Mouse (Mus musculus) frontal cortex, postnatal 10 days (tissue): ENCODE measurements around the gene Npdc1.

Source experiments
- DNase-seq, 2 experiments: peaks; one replicate each; pipeline ENCODE4 v3.0.0; 2022; ENCODE audit warnings: low spot score in 2 of 2, mixed read lengths in 1 of 2

Npdc1 gene

GRCm38 (mm10) chr2:25430395-25431233, 31.5 kb downstream of the Npdc1 start:
- DNase-seq = no peak

DNA sequence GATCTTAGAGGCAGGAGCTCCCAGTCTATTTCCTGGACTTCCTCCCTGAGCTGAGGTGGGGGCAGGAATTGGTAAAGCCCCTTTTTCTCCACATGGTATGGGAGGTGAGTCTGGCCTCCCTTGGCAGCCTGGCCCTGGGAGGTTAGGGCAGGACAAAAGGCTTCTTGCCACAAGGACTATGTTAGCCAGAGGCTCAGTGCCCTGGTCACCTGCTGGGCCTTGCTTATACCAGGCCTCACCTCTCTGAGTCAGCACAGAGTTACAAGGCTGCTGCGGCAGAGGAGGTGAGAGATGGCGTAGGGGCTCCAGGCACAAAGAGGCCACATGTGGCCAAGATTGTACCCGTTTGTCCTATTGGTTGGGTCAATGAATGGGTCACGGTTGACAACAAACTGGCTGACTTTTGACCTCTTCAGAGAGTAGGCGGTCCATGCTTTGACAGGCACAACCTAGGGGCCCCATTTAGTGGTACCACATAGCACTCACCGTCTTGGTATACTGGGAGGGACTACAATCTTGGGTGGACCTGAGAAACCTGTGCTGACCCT, 32.2 kb downstream of the Npdc1 start:
- DNase-seq = no peak

- DNase-seq = no peak
Observed at GRCm38 (mm10) chr2:25432326-25433098, 33.4 kb downstream of the Npdc1 start.

GRCm38 (mm10) chr2:25433101-25433500, 34.0 kb downstream of the Npdc1 start:
- no peak for DNase-seq

GRCm38 (mm10) chr2:25434292-25434691, 35.1 kb downstream of the Npdc1 start:
- DNase-seq = no peak

GRCm38 (mm10) chr2:25436286-25436820, 37.2 kb downstream of the Npdc1 start:
- no peak for DNase-seq

GRCm38 (mm10) chr2:25441067-25441466, 41.9 kb downstream of the Npdc1 start:
- no peak for DNase-seq

GRCm38 (mm10) chr2:25442682-25443081, 43.5 kb downstream of the Npdc1 start:
- DNase-seq = no peak

DNA sequence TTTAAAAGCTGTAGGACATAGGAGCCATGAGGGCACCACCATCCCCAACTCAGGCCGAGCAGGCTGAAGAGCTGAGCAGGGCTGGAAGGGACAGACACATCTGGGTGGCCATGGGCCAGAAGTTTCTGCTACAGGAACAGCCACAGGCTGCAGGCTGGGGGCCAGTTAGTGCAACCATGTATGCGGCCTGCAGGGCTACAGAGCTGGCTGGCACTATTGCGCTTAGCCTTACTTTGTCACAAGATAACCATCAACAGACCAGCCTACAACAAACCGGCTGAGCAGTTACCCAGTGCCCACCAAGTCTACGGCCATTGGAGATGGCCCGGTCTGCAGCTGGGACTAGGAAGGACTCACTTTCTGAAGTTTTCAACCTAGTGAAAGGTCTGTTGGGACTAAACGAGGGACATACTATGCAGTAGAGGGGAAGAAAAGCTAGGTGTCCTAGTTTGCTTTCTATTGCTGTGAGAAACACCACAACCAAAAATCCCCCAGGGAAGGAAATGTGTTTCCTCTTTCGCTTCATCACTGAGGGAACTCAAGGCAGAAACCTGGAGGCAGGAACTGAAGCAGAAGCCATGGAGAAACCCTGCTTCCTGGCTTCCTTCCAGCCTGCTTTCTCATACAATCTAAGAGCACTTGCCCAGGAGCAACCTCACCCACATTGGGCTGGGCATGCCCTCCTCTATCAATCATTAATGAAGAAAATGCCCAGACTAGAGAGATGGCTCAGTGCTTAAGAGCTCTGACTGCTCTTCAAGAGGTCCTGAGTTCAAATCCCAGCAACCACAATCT, 51.9 kb downstream of the Npdc1 start:
- no peak for DNase-seq

DNA sequence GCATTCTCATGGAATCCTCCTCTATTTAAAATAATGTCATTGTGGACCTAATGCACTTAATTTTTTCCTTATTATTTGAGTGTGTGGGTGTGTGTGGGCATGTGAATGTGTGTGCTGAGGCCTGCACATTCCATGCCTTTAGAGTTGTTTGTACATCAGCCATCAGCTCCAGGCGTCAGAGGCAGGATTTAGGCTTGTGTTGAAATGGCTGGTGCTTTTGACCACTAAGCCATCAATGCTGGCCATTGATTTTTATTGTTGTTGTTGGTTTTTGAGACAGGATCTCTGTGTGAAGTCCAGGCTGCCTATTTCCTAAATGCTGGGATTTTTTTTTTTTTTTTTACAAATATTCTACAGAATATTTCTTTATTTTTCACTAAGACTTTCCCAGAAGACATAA, 53.8 kb downstream of the Npdc1 start:
- DNase-seq = no peak

- DNase-seq = no peak
Observed at GRCm38 (mm10) chr2:25456205-25456953, 57.2 kb downstream of the Npdc1 start, which contains the start of gene Clic3. Gene Clic3 (plus strand): TSS chr2:25456838.

DNA sequence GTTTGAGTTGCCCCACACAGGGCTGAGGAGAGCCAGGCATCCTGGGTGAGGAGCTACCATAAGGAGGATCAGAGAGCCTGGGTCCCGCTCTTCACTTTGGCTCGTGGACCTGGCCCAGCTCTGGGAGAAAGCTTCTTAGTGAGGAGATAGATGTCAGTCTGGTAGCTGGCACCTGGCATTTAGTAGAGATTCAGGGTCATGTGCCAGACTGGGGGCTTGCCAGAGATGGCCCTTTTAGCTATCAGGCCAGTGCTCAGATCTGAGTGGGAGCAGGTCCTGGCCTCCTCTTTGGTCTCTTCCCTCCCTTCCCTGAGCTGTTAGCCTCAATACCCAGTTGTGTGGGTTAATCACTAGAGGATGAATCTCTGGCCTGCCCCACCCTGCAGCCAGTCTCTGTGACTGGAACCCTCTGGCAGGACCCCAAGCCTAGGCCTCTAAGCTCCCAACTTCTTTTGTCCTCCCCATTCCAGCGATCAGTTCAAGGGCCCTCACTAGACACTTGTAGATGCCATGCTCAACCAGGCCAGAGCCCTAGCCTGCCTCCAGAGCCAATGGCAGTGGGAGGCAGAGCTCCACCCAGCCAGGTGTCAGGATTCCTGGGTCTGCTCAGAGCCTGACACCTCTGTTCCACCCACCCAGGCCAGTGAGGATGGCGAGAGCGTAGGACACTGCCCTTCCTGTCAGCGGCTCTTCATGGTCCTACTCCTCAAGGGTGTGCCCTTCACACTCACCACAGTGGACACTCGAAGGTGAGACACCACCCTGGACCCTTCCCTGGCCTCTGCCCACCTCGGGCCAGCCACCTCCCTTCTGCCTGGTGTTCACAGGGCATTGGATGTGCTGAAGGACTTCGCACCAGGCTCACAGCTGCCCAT, 58.1 kb downstream of the Npdc1 start:
- DNase-seq = no peak

DNA sequence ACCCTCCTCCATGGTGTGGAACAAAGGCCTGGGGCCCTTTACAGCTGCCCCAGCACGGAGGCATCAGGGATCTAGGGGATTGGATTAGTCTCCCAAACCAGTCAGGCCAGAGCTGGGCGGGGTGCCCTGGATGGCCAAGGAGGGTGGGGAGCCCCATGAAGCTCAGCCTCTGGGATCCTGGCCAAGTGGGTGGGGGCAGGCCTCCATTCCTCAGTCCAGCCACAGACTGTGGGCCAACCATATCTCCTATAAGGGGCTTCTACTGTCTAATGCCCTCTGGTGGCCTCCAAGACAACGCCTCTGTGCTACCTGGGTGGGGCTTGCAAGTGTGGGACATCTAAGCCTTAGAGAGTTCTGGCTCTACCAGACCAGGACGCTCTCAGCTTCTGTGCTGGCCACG, 59.8 kb downstream of the Npdc1 start:
- no peak for DNase-seq
